Mouse (Mus musculus) neutrophil, adult 5-6 weeks (primary cell): ENCODE measurements around the gene Tmed11. TPM values are rescaled to one million over a fixed set of nuclear protein-coding genes. Genes with fewer than 3 reads are reported as not detected.

ENCODE experiments used
- total RNA-seq: library from RNA; stranded (forward); fragments of 200-1000 nt; gene quantifications from 2 replicates; pipeline ENCODE4 v1.2.3, GENCODE M21; 2017

The Tmed11 gene
- total RNA-seq, 1 experiment from 2014 or later = not detected

Other genes starting within 250 kb of the Tmed11 start
- not detected in 2 replicates for gene Cplx1, start 245.3 kb downstream of the Tmed11 start, total RNA-seq
- gene Gak, start 165.6 kb downstream of the Tmed11 start, total RNA-seq = 169 and 179 TPM in 2 replicates
- gene Tmem175, start 165.6 kb downstream of the Tmed11 start, total RNA-seq = 14.9 and 17.3 TPM in 2 replicates
- 11.9 and 13.0 TPM in 2 replicates for gene Idua, start 135.0 kb downstream of the Tmed11 start, total RNA-seq
- 18.9 and 43.5 TPM in 2 replicates for gene Dgkq, start 125.7 kb downstream of the Tmed11 start, total RNA-seq
- 0.12 TPM in 1 of 2 replicates, not detected in the other for gene Slc26a1, start 119.8 kb downstream of the Tmed11 start, total RNA-seq
- gene Fgfrl1, start 103.0 kb downstream of the Tmed11 start, total RNA-seq = 1.0 and 1.8 TPM in 2 replicates
- not detected in 2 replicates for gene Rnf212, start 20.4 kb downstream of the Tmed11 start, total RNA-seq
- 0.12 TPM in 2 replicates for gene Vmn2r8, start 13.5 kb upstream of the Tmed11 start, total RNA-seq
- gene Vmn2r9, start 57.2 kb upstream of the Tmed11 start, total RNA-seq = 0.12 TPM in 1 of 2 replicates, not detected in the other
- 0.12 TPM in 2 replicates for gene Vmn2r10, start 211.2 kb upstream of the Tmed11 start, total RNA-seq